Mouse (Mus musculus): ENCODE results near the gene Slc35c2.
A peak's percentile ranks its signal among the peaks of the same experiment; 100 is the strongest.

Gene Slc35c2

GRCm38 (mm10) chr2:165239533-165240144, 48.0 kb downstream of the Slc35c2 start:
- ATAC-seq (ENCODE audit: low TSS enrichment): no peak

- no peak for ATAC-seq (ENCODE audit: low TSS enrichment)
These were observed 49.1 kb downstream of the Slc35c2 start for GRCm38 (mm10) chr2:165238416-165239145.

GRCm38 (mm10) chr2:165234613-165235291, 52.9 kb downstream of the Slc35c2 start, which contains the start of gene Cdh22:
TSS of gene Cdh22 (minus strand) at chr2:165234853.
- ATAC-seq (ENCODE audit: low TSS enrichment): peak; percentile 90

- peak; percentile 10; the same call in 1 of the 2 replicates for ATAC-seq (ENCODE audit: low TSS enrichment)
These were observed 53.4 kb downstream of the Slc35c2 start for GRCm38 (mm10) chr2:165234291-165234612.

GRCm38 (mm10) chr2:165233491-165234290, 54.0 kb downstream of the Slc35c2 start:
- peak; percentile 47; the same call in 1 of the 2 replicates for ATAC-seq (ENCODE audit: low TSS enrichment)

GRCm38 (mm10) chr2:165229050-165229449, 58.6 kb downstream of the Slc35c2 start:
- no peak for ATAC-seq (ENCODE audit: low TSS enrichment)
